Mouse (Mus musculus) midbrain, embryonic 13.5 days (tissue): ENCODE data around the gene Hook2. TPM values are rescaled to one million over a fixed set of nuclear protein-coding genes. Genes with fewer than 3 reads are reported as not detected.

Experiments used
- ATAC-seq: fragments of 200-750 bp; cut with Nextera tagmentation; 2 replicates; pipeline ENCODE4 v1.8.0; 2017; ENCODE audit warnings: mild to moderate bottlenecking, moderate TSS enrichment, moderate library complexity
- H3K27ac ChIP-seq: fragments of 300-500 bp; sonication (generic); 2 replicates; pipeline ENCODE4 v1.5.1; 2015; ENCODE audit warnings: inconsistent platforms, mild to moderate bottlenecking, moderate library complexity
- H3K27me3 ChIP-seq: fragments of 300-500 bp; sonication (generic); 2 replicates; pipeline ENCODE4 v1.6.1; 2015; ENCODE audit warnings: mild to moderate bottlenecking, inconsistent platforms
- H3K36me3 ChIP-seq: fragments of 300-500 bp; sonication (generic); 2 replicates; pipeline ENCODE4 v1.6.1; 2015; ENCODE audit warnings: mild to moderate bottlenecking, inconsistent platforms
- H3K4me1 ChIP-seq: fragments of 300-500 bp; sonication (generic); replicated peaks from 2 replicates; pipeline ENCODE4 v1.6.1; 2015; ENCODE audit warnings: inconsistent platforms
- H3K4me2 ChIP-seq: fragments of 300-500 bp; sonication (generic); replicated peaks from 2 replicates; pipeline ENCODE4 v1.6.1; 2015; ENCODE audit warnings: moderate library complexity, mild to moderate bottlenecking, inconsistent platforms
- H3K4me3 ChIP-seq: fragments of 300-500 bp; sonication (generic); replicated peaks from 2 replicates; pipeline ENCODE4 v1.5.1; 2015; ENCODE audit warnings: mild to moderate bottlenecking, inconsistent platforms
- H3K9ac ChIP-seq: fragments of 300-500 bp; sonication (generic); replicated peaks from 2 replicates; pipeline ENCODE4 v1.6.1; 2015; ENCODE audit warnings: mild to moderate bottlenecking, inconsistent platforms
- H3K9me3 ChIP-seq: fragments of 300-500 bp; sonication (generic); 2 replicates; pipeline ENCODE4 v1.6.1; 2016; ENCODE audit warnings: mild to moderate bottlenecking, inconsistent platforms
- WGBS: fragments of 180-500 bp; shearing (Covaris S2); methylation state at CpG from one replicate; pipeline ENCODE4 v1.1.7; 2015; 5-methylcytosine and 5-hydroxymethylcytosine counted together
- polyA plus RNA-seq: library from polyadenylated mRNA; unstranded; fragments of >200 nt; fragmentation: Nextera tagmentation; extraction: Ambion mirVana; gene quantifications from 2 replicates; pipeline ENCODE4 v1.2.1, GENCODE M21; 2015

The Hook2 gene
- polyA plus RNA-seq, 1 experiment from 2014 or later, result 23.5 TPM

- Histone ChIP-seq H3K36me3 (peaks cover 45% of the 10 kb centered on the region), H3K4me3 (peak within 1 kb of the TSS; percentile 94), H3K4me1 (peaks cover 43% of the 10 kb centered on the region), H3K9ac (peak within 1 kb of the TSS; percentile 85), H3K27me3 (no peaks in the 10 kb centered on the region), H3K4me2 (peak within 1 kb of the TSS; percentile 92), H3K27ac (peak within 1 kb of the TSS; percentile 89), H3K9me3 (no peaks in the 10 kb centered on the region)
- 7% methylated on average over 30 of the region's 30 CpGs for WGBS
- peak; percentile 87 for ATAC-seq
These were observed 34.9 kb downstream of the Hook2 start, which contains the start of gene Asna1 for GRCm38 (mm10) chr8:85025098-85025932. Gene Asna1 (minus strand): TSS chr8:85025281.

- Histone ChIP-seq H3K9me3 (no peaks in the 10 kb centered on the region), H3K4me2 (peak within 1 kb of the TSS; percentile 92), H3K9ac (peak within 1 kb of the TSS; percentile 99), H3K4me1 (peaks cover 40% of the 10 kb centered on the region), H3K27me3 (no peaks in the 10 kb centered on the region), H3K36me3 (peaks cover 43% of the 10 kb centered on the region), H3K27ac (peak within 1 kb of the TSS; percentile 89), H3K4me3 (peak within 1 kb of the TSS; percentile 99)
- peak; percentile 75 for ATAC-seq
- under 1% methylated on average over 74 of the region's 75 CpGs for WGBS
These were observed 36.5 kb downstream of the Hook2 start, which contains the start of gene Trir for GRCm38 (mm10) chr8:85026670-85027515. Gene Trir (plus strand): TSS chr8:85026823.

GRCm38 (mm10) chr8:85027516-85027855 is 37.1 kb downstream of the Hook2 start:
- peak overlapping the region; percentile 89 for H3K27ac ChIP-seq
- no peaks in the 10 kb centered on the region for H3K27me3 ChIP-seq
- H3K4me2 ChIP-seq, result peak overlapping the region; percentile 92
- H3K4me1 ChIP-seq, result peaks cover 40% of the 10 kb centered on the region
- H3K9ac ChIP-seq, result peak overlapping the region; percentile 99
- no peaks in the 10 kb centered on the region for H3K9me3 ChIP-seq
- WGBS, result 1% methylated on average over 13 of the region's 13 CpGs
- no peak for ATAC-seq
- H3K4me3 ChIP-seq, result peak overlapping the region; percentile 99
- peaks cover 43% of the 10 kb centered on the region for H3K36me3 ChIP-seq

GRCm38 (mm10) chr8:85027922-85028321 is 37.5 kb downstream of the Hook2 start:
- no peak overlapping the region for H3K27ac ChIP-seq
- peak overlapping the region; percentile 92 for H3K4me2 ChIP-seq
- no peaks in the 10 kb centered on the region for H3K27me3 ChIP-seq
- H3K36me3 ChIP-seq, result peaks cover 44% of the 10 kb centered on the region
- ATAC-seq, result no peak
- H3K9me3 ChIP-seq, result no peaks in the 10 kb centered on the region
- peak overlapping the region; percentile 99 for H3K4me3 ChIP-seq
- H3K4me1 ChIP-seq, result peaks cover 40% of the 10 kb centered on the region
- 27% methylated on average over 2 of the region's 2 CpGs for WGBS
- peak overlapping the region; percentile 99 for H3K9ac ChIP-seq

GRCm38 (mm10) chr8:85029271-85029670 is 38.9 kb downstream of the Hook2 start:
- no peak for ATAC-seq
- Histone ChIP-seq H3K36me3 (peaks cover 40% of the 10 kb centered on the region), H3K4me3 (peak overlapping the region; percentile 99; the same call in 1 of the 2 replicates), H3K4me1 (peaks cover 32% of the 10 kb centered on the region), H3K9ac (peak overlapping the region; percentile 99), H3K4me2 (peak overlapping the region; percentile 92), H3K9me3 (no peaks in the 10 kb centered on the region), H3K27ac (no peak overlapping the region), H3K27me3 (no peaks in the 10 kb centered on the region)
- WGBS, result 91% methylated on average over 14 of the region's 14 CpGs

GRCm38 (mm10) chr8:85032622-85033311 is 42.4 kb downstream of the Hook2 start:
- ATAC-seq, result no peak
- H3K9ac ChIP-seq, result no peak overlapping the region
- no peaks in the 10 kb centered on the region for H3K9me3 ChIP-seq
- H3K4me2 ChIP-seq, result no peak overlapping the region
- no peak overlapping the region for H3K4me3 ChIP-seq
- peaks cover 40% of the 10 kb centered on the region for H3K36me3 ChIP-seq
- 92% methylated on average over 4 of the region's 4 CpGs for WGBS
- H3K27ac ChIP-seq, result no peak overlapping the region
- no peaks in the 10 kb centered on the region for H3K27me3 ChIP-seq
- peaks cover 34% of the 10 kb centered on the region for H3K4me1 ChIP-seq

- H3K4me3 ChIP-seq, result no peak overlapping the region
- no peak overlapping the region for H3K9ac ChIP-seq
- WGBS, result 70% methylated on average over 1 of the region's 1 CpGs
- no peak overlapping the region for H3K4me2 ChIP-seq
- no peaks in the 10 kb centered on the region for H3K9me3 ChIP-seq
- peaks cover 34% of the 10 kb centered on the region for H3K4me1 ChIP-seq
- peaks cover 40% of the 10 kb centered on the region for H3K36me3 ChIP-seq
- no peaks in the 10 kb centered on the region for H3K27me3 ChIP-seq
- no peak overlapping the region for H3K27ac ChIP-seq
- ATAC-seq, result no peak
These were observed 43.5 kb downstream of the Hook2 start for GRCm38 (mm10) chr8:85033867-85034266.

- no peak overlapping the region for H3K27ac ChIP-seq
- 3% methylated on average over 13 of the region's 13 CpGs for WGBS
- no peak for ATAC-seq
- H3K36me3 ChIP-seq, result peaks cover 35% of the 10 kb centered on the region
- H3K4me3 ChIP-seq, result peak overlapping the region; percentile 83
- no peaks in the 10 kb centered on the region for H3K9me3 ChIP-seq
- H3K27me3 ChIP-seq, result no peaks in the 10 kb centered on the region
- peaks cover 36% of the 10 kb centered on the region for H3K4me1 ChIP-seq
- no peak overlapping the region for H3K9ac ChIP-seq
- peak overlapping the region; percentile 80 for H3K4me2 ChIP-seq
These were observed 44.4 kb downstream of the Hook2 start for GRCm38 (mm10) chr8:85034764-85035163.

- no peaks in the 10 kb centered on the region for H3K27me3 ChIP-seq
These were observed 44.8 kb downstream of the Hook2 start for GRCm38 (mm10) chr8:85035165-85035727.

GRCm38 (mm10) chr8:85035728-85036310 is 45.4 kb downstream of the Hook2 start:
- H3K4me3 ChIP-seq, result peak overlapping the region; percentile 83
- no peaks in the 10 kb centered on the region for H3K9me3 ChIP-seq
- peak overlapping the region; percentile 82 for H3K27ac ChIP-seq
- peak overlapping the region; percentile 80 for H3K4me2 ChIP-seq
- 1% methylated on average over 15 of the region's 15 CpGs for WGBS
- peaks cover 35% of the 10 kb centered on the region for H3K36me3 ChIP-seq
- peak overlapping the region; percentile 75 for H3K9ac ChIP-seq
- H3K4me1 ChIP-seq, result peaks cover 36% of the 10 kb centered on the region
- no peaks in the 10 kb centered on the region for H3K27me3 ChIP-seq
- peak; percentile 2; the same call in 1 of the 2 replicates for ATAC-seq

More at GRCm38 (mm10) chr8:85035165-85035727, 44.8 kb downstream of the Hook2 start:
- 6% methylated on average over 12 of the region's 12 CpGs for WGBS
- Histone ChIP-seq H3K4me3 (peak overlapping the region; percentile 83), H3K9ac (peak overlapping the region; percentile 75), H3K9me3 (no peaks in the 10 kb centered on the region), H3K4me2 (peak overlapping the region; percentile 80), H3K27ac (no peak overlapping the region), H3K36me3 (peaks cover 34% of the 10 kb centered on the region), H3K4me1 (peaks cover 36% of the 10 kb centered on the region)
- ATAC-seq, result no peak

- Histone ChIP-seq H3K4me2 (peak overlapping the region; percentile 80), H3K27me3 (no peaks in the 10 kb centered on the region), H3K27ac (peak overlapping the region; percentile 82), H3K36me3 (peaks cover 37% of the 10 kb centered on the region), H3K9ac (peak overlapping the region; percentile 75), H3K9me3 (no peaks in the 10 kb centered on the region), H3K4me3 (peak overlapping the region; percentile 83), H3K4me1 (peaks cover 36% of the 10 kb centered on the region)
- WGBS, result under 1% methylated on average over 9 of the region's 9 CpGs
- peak; percentile 55 for ATAC-seq
These were observed 45.9 kb downstream of the Hook2 start for GRCm38 (mm10) chr8:85036381-85036717.
